Mouse (Mus musculus) cortical plate, adult 2 months (tissue): ENCODE results near the gene Mybph.

Experiments used
- CTCF ChIP-seq: fragments of 200-500 bp; IDR thresholded peaks from 2 replicates; pipeline ENCODE4 v1.5.1; 2011; ENCODE audit warnings: mild to moderate bottlenecking, control low read depth, low read length; ENCODE audit not compliant: insufficient read depth; ENCODE audit errors: extremely low read depth
- POLR2A ChIP-seq: fragments of 200-500 bp; IDR thresholded peaks from 2 replicates; pipeline ENCODE4 v1.6.1; 2011; ENCODE audit warnings: mild to moderate bottlenecking, low read length, control low read depth; ENCODE audit not compliant: insufficient read depth; ENCODE audit errors: extremely low read depth

DNA sequence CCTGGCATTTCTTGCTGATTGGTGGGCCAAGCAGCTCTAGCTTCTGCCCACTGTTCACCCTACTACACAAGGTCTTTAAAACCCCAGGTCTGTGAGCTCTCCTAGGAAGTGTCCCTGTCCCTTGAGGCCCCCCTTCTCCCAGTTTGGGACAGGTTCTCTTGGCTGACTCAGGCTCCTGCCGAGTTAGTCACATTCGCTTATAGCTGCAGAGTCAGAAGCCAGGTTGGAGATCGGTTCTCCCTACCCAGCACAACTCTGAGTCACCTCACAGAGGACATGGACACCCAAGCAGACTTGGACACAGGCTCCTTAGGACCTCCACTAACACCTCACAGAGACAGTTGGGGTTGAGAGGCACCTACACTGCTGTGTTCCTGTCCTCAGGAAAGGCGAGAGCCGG, 2.1 kb upstream of the Mybph start:
- TF ChIP-seq POLR2A (no peak), CTCF (no peak)
